Mouse (Mus musculus) forebrain, embryonic 12.5 days (tissue): Measurements from ENCODE around the gene Tmprss9. TPM values are rescaled to one million over a fixed set of nuclear protein-coding genes. Genes with fewer than 3 reads are reported as not detected.
A peak's percentile ranks its signal among the peaks of the same experiment; 100 is the strongest.

ENCODE experiments used
- microRNA counts: library from miRNA; unstranded; fragments of <30 nt; microRNA quantifications from one replicate; lab custom pipeline; 2017
- microRNA-seq: library from miRNA; unstranded; fragments of <30 nt; microRNA quantifications from one replicate; pipeline ENCODE4, GENCODE M21; 2017
- polyA plus RNA-seq: library from polyadenylated mRNA; unstranded; fragments of >200 nt; fragmentation: Nextera tagmentation; extraction: Ambion mirVana; gene quantifications from 2 replicates; pipeline ENCODE4 v1.2.1, GENCODE M21; 2016

Tmprss9 gene
- polyA plus RNA-seq, 1 experiment from 2014 or later: 0.08 TPM

MicroRNAs encoded within 50 kb of the gene (microRNA counts, 519-probe panel; counts per million panel counts)
- not detected for microRNA mmu-miR-1982 (lab: Ali Mortazavi, UCI)

Small RNA genes lying within 50 kb of the gene (microRNA-seq; reads per million reads assigned to microRNA genes)
- gene Mir1982: 4.9 reads per million, percentile 18 among the genes with 10 or more reads in this experiment

Other genes with a start within 250 kb of the Tmprss9 start
- 146 and 161 TPM in 2 replicates for gene Csnk1g2, start 249.0 kb upstream of the Tmprss9 start, polyA plus RNA-seq
- gene Btbd2, start 214.8 kb upstream of the Tmprss9 start, polyA plus RNA-seq: 84.3 and 85.1 TPM in 2 replicates
- gene Mknk2, start 193.7 kb upstream of the Tmprss9 start, polyA plus RNA-seq: 74.4 and 75.4 TPM in 2 replicates
- gene Mob3a, start 169.9 kb upstream of the Tmprss9 start, polyA plus RNA-seq: 52.4 and 54.1 TPM in 2 replicates
- 20.6 and 21.6 TPM in 2 replicates for gene Izumo4, start 169.7 kb upstream of the Tmprss9 start, polyA plus RNA-seq
- gene Ap3d1, start 129.6 kb upstream of the Tmprss9 start, polyA plus RNA-seq: 87.5 and 89.3 TPM in 2 replicates
- gene Dot1l, start 116.6 kb upstream of the Tmprss9 start, polyA plus RNA-seq: 27.6 and 28.2 TPM in 2 replicates
- 77.1 and 89.4 TPM in 2 replicates for gene Sf3a2, start 73.7 kb upstream of the Tmprss9 start, polyA plus RNA-seq
- gene Plekhj1, start 73.2 kb upstream of the Tmprss9 start, polyA plus RNA-seq: 152 and 156 TPM in 2 replicates
- gene Amh, start 66.6 kb upstream of the Tmprss9 start, polyA plus RNA-seq: 0.15 TPM in 1 of 2 replicates, not detected in the other
- gene Jsrp1, start 58.4 kb upstream of the Tmprss9 start, polyA plus RNA-seq: 0.27 and 0.36 TPM in 2 replicates
- gene Oaz1, start 45.2 kb upstream of the Tmprss9 start, polyA plus RNA-seq: 1,463 and 1,490 TPM in 2 replicates
- 1.5 and 1.7 TPM in 2 replicates for gene Lingo3, start 27.8 kb upstream of the Tmprss9 start, polyA plus RNA-seq
- gene Lsm7, start 16.6 kb upstream of the Tmprss9 start, polyA plus RNA-seq: 274 and 289 TPM in 2 replicates
- 43.3 and 44.0 TPM in 2 replicates for gene Sppl2b, start 16.6 kb upstream of the Tmprss9 start, polyA plus RNA-seq
- gene Timm13, start 29.1 kb downstream of the Tmprss9 start, polyA plus RNA-seq: 311 and 314 TPM in 2 replicates
- 67.7 and 73.8 TPM in 2 replicates for gene Lmnb2, start 46.4 kb downstream of the Tmprss9 start, polyA plus RNA-seq
- gene Gadd45b, start 58.2 kb downstream of the Tmprss9 start, polyA plus RNA-seq: 8.2 and 9.8 TPM in 2 replicates
- 9.8 and 11.0 TPM in 2 replicates for gene Gng7, start 143.1 kb downstream of the Tmprss9 start, polyA plus RNA-seq
- 8.7 and 11.6 TPM in 2 replicates for gene Diras1, start 153.8 kb downstream of the Tmprss9 start, polyA plus RNA-seq
- 29.2 and 32.8 TPM in 2 replicates for gene Slc39a3, start 165.6 kb downstream of the Tmprss9 start, polyA plus RNA-seq
- gene Sgta, start 188.3 kb downstream of the Tmprss9 start, polyA plus RNA-seq: 262 and 280 TPM in 2 replicates
- gene Thop1, start 198.2 kb downstream of the Tmprss9 start, polyA plus RNA-seq: 65.0 and 69.2 TPM in 2 replicates
- gene Creb3l3, start 227.0 kb downstream of the Tmprss9 start, polyA plus RNA-seq: 0.46 and 0.69 TPM in 2 replicates
- 208 and 210 TPM in 2 replicates for gene Map2k2, start 234.1 kb downstream of the Tmprss9 start, polyA plus RNA-seq